Mouse (Mus musculus) liver, adult 2 months (tissue): Measurements from ENCODE around the gene Gdpgp1.

Experiments
- CTCF ChIP-seq: fragments of 200-500 bp; IDR thresholded peaks from 2 replicates; pipeline ENCODE4 v1.5.1; 2011; ENCODE audit warnings: low read depth, low read length, control low read depth
- POLR2A ChIP-seq: fragments of 200-500 bp; IDR thresholded peaks from 2 replicates; pipeline ENCODE4 v1.6.1; 2011; ENCODE audit warnings: low read length, control low read depth; ENCODE audit not compliant: insufficient read depth; ENCODE audit errors: extremely low read depth

DNA sequence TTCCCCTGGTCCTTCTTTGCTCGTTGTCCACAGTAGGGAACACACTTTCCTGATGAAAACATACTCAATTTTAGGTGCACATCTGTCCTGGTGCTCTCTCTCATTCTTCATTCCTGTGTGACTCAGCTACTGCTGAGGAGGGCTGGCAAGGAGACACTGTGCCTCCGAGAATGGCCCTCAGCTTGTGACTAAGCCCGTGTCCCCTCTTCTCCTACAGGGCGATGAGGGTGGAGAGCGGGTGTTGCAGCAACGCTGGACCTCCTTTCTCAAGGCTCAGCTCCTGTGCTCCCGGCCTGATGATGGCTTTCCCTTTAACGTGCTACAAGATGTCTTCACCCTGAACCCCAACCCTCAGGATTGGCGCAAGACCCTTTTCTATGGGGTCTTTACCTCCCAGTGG lies 14.0 kb upstream of the Gdpgp1 start:
- TF ChIP-seq CTCF (no peak), POLR2A (no peak)
